Mouse (Mus musculus): ENCODE data around the gene Fibp. TPM values are rescaled to one million over a fixed set of nuclear protein-coding genes. Genes with fewer than 3 reads are reported as not detected.
A peak's percentile ranks its signal among the peaks of the same experiment; 100 is the strongest.
"Not testable (repeated sequence)": the region's sequence is repeated elsewhere in the genome, so short reads cannot be mapped to it uniquely, and the experiment has no call there.

The Fibp gene
- polyA plus RNA-seq, 1 experiment, result 122 TPM

GRCm38 (mm10) chr19:5490313-5490897 is 30.0 kb downstream of the Fibp start, which contains the start of gene Cfl1:
TSS of gene Cfl1 (plus strand) at chr19:5490455.
- Histone ChIP-seq H3ac (ENCODE audit: control insufficient read depth, insufficient read length) (peak within 1 kb of the TSS; percentile 64), H3K4me3 (peak within 1 kb of the TSS; percentile 85), H3K27me3 (ENCODE audit: control insufficient read depth, insufficient read depth, insufficient read length) (no peaks in the 10 kb centered on the region), H3K36me3 (ENCODE audit: control insufficient read depth, insufficient read depth) (peaks cover 35% of the 10 kb centered on the region), H3K4me2 (ENCODE audit: low read depth) (peak within 1 kb of the TSS; percentile 98), H3K79me2 (ENCODE audit: control insufficient read depth, insufficient read depth) (peaks cover 46% of the 10 kb centered on the region)
- no peak for TF ChIP-seq MAX (IDR thresholded peaks at IDR 0.05; ENCODE audit: low read depth)
- peak; percentile 68 for TF ChIP-seq SRF (IDR thresholded peaks at IDR 0.05; ENCODE audit: control insufficient read depth, insufficient read length, low read depth)
- TF ChIP-seq REST (IDR thresholded peaks at IDR 0.05; ENCODE audit: insufficient read depth, insufficient read length), result no peak
- no peak for TF ChIP-seq TCF3 (IDR thresholded peaks at IDR 0.05; ENCODE audit: insufficient read length, low read depth)
- TF ChIP-seq MYOG (IDR thresholded peaks at IDR 0.05; ENCODE audit: control insufficient read depth in 1 of 3, insufficient read depth in 1 of 3, insufficient read length in 2 of 3, low read depth in 2 of 3), result peak in 1 of 3 experiments; percentile 46
- peak in 1 of 3 experiments; percentile 5 for TF ChIP-seq MYOD1 (IDR thresholded peaks at IDR 0.05; ENCODE audit: control insufficient read depth in 1 of 3, insufficient read length in 2 of 3, low read depth in 2 of 3)
- TF ChIP-seq POLR2A (IDR thresholded peaks at IDR 0.05; ENCODE audit: insufficient read length, low read depth), result peak; percentile 91
- TF ChIP-seq POLR2AphosphoS2 (IDR thresholded peaks at IDR 0.05; ENCODE audit: insufficient read length, low read depth), result peak; percentile 74
- TF ChIP-seq TCF12 (IDR thresholded peaks at IDR 0.05; ENCODE audit: insufficient read depth, poor library complexity, severe bottlenecking), result no peak

DNA sequence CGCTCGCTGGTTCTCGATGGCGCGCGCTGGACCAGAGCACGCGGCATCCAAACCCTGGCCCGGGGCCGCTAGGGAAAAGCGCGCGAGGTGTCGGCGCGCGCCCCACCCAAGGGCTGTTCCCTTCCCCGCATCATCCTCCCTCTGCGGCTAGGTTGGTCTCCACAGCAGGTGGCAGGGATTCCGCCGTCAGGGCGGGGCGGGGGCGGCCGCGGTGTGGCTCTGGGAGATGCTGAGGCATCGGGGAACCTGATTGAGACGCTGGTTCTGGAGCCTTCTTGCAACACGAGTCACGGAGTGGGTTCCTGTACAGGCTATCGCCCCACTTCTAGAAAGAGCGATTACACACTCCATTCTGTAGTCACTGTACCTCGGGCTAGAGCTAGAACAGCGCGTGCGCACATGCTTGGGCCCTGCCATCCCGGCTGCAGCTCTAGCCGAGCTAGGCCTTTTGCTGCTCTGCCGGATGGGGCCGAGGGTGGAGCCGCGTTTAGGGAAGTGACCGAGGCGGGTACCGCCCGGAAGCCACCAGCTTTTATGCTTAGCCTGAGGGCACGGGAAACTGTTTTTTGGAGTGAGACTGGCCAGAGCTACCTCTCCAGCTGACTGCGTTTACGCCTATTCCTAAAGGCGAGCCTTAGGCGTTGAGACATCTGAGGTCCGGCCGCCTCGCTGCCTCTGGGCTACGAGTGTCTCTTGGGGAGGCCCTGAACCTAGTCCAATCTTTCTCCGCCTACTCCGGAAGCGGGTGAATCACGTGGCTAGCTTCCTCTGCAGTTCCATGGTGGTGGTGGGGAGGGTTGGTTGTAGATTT is 30.7 kb downstream of the Fibp start:
- Histone ChIP-seq H3K36me3 (ENCODE audit: control insufficient read depth, insufficient read depth) (peaks cover 31% of the 10 kb centered on the region), H3K79me2 (ENCODE audit: control insufficient read depth, insufficient read depth) (peaks cover 44% of the 10 kb centered on the region), H3ac (ENCODE audit: control insufficient read depth, insufficient read length) (peak overlapping the region; percentile 64), H3K4me3 (peak overlapping the region; percentile 85), H3K4me2 (ENCODE audit: low read depth) (peak overlapping the region; percentile 96), H3K27me3 (ENCODE audit: control insufficient read depth, insufficient read depth, insufficient read length) (no peaks in the 10 kb centered on the region)
- no peak for TF ChIP-seq E2F4 (IDR thresholded peaks at IDR 0.05; ENCODE audit: insufficient read depth)
- TF ChIP-seq MYOD1 (IDR thresholded peaks at IDR 0.05; ENCODE audit: control insufficient read depth in 1 of 3, insufficient read length in 2 of 3, low read depth in 2 of 3), result peak in 2 of 3 experiments; percentile 42 to 66
- peak; percentile 88 for TF ChIP-seq POLR2AphosphoS2 (IDR thresholded peaks at IDR 0.05; ENCODE audit: insufficient read length, low read depth)
- TF ChIP-seq USF1 (IDR thresholded peaks at IDR 0.05; ENCODE audit: low read depth), result peak; percentile 96
- TF ChIP-seq POLR2A (IDR thresholded peaks at IDR 0.05; ENCODE audit: insufficient read length, low read depth), result peak; percentile 81
- no peak for TF ChIP-seq CEBPB (IDR thresholded peaks at IDR 0.05; ENCODE audit: insufficient read depth, poor library complexity, severe bottlenecking)
- TF ChIP-seq SRF (IDR thresholded peaks at IDR 0.05; ENCODE audit: control insufficient read depth, insufficient read length, low read depth), result peak; percentile 43
- TF ChIP-seq TCF12 (IDR thresholded peaks at IDR 0.05; ENCODE audit: insufficient read depth, poor library complexity, severe bottlenecking), result no peak
- no peak for TF ChIP-seq MAX (IDR thresholded peaks at IDR 0.05; ENCODE audit: low read depth)
- TF ChIP-seq REST (IDR thresholded peaks at IDR 0.05; ENCODE audit: insufficient read depth, insufficient read length), result no peak
- TF ChIP-seq MYOG (IDR thresholded peaks at IDR 0.05; ENCODE audit: control insufficient read depth in 1 of 3, insufficient read depth in 1 of 3, insufficient read length in 2 of 3, low read depth in 2 of 3), result peak in 2 of 3 experiments; percentile 28 to 66

- peak overlapping the region; percentile 96 for H3K4me2 ChIP-seq (ENCODE audit: low read depth)
- peaks cover 31% of the 10 kb centered on the region for H3K79me2 ChIP-seq (ENCODE audit: control insufficient read depth, insufficient read depth)
- no peaks in the 10 kb centered on the region for H3K27me3 ChIP-seq (ENCODE audit: control insufficient read depth, insufficient read depth, insufficient read length)
- TF ChIP-seq MAX (IDR thresholded peaks at IDR 0.05; ENCODE audit: low read depth) (no peak), MYOG (IDR thresholded peaks at IDR 0.05; ENCODE audit: control insufficient read depth in 1 of 3, insufficient read depth in 1 of 3, insufficient read length in 2 of 3, low read depth in 2 of 3) (no peak), CEBPB (IDR thresholded peaks at IDR 0.05; ENCODE audit: insufficient read depth, poor library complexity, severe bottlenecking) (no peak), E2F4 (IDR thresholded peaks at IDR 0.05; ENCODE audit: insufficient read depth) (no peak), POLR2AphosphoS2 (IDR thresholded peaks at IDR 0.05; ENCODE audit: insufficient read length, low read depth) (no peak), USF1 (IDR thresholded peaks at IDR 0.05; ENCODE audit: low read depth) (no peak), TCF3 (IDR thresholded peaks at IDR 0.05; ENCODE audit: insufficient read length, low read depth) (no peak), REST (IDR thresholded peaks at IDR 0.05; ENCODE audit: insufficient read depth, insufficient read length) (no peak), TCF12 (IDR thresholded peaks at IDR 0.05; ENCODE audit: insufficient read depth, poor library complexity, severe bottlenecking) (no peak), MYOD1 (IDR thresholded peaks at IDR 0.05; ENCODE audit: control insufficient read depth in 1 of 3, insufficient read length in 2 of 3, low read depth in 2 of 3) (no peak), POLR2A (IDR thresholded peaks at IDR 0.05; ENCODE audit: insufficient read length, low read depth) (no peak), SRF (IDR thresholded peaks at IDR 0.05; ENCODE audit: control insufficient read depth, insufficient read length, low read depth) (no peak)
- peaks cover 33% of the 10 kb centered on the region for H3K36me3 ChIP-seq (ENCODE audit: control insufficient read depth, insufficient read depth)
- H3ac ChIP-seq (ENCODE audit: control insufficient read depth, insufficient read length), result no peak overlapping the region
- peak overlapping the region; percentile 85 for H3K4me3 ChIP-seq
Observed at GRCm38 (mm10) chr19:5492641-5493040, 32.2 kb downstream of the Fibp start.

DNA sequence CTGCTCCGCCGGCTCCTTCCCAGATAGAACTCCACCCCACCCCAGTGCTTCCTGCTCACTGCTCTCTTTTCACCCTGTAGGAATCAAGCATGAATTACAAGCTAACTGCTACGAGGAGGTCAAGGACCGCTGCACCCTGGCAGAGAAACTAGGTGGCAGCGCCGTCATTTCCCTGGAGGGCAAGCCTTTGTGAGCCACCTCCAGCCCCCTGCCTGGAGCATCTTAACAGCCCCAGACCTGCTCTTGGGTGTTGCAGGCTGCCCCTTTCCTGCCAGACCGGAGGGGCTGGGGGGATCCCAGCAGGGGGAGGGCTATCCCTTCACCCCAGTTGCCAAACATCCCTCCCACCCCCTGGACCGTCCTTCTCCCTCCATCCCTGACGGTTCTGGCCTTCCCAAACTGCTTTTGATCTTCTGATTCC is 32.9 kb downstream of the Fibp start:
- H3K27me3 ChIP-seq (ENCODE audit: control insufficient read depth, insufficient read depth, insufficient read length); H3ac ChIP-seq (ENCODE audit: control insufficient read depth, insufficient read length); H3K4me3 ChIP-seq: not testable (repeated sequence)
- peak overlapping the region; percentile 96 for H3K4me2 ChIP-seq (ENCODE audit: low read depth)
- peaks cover 33% of the 10 kb centered on the region for H3K36me3 ChIP-seq (ENCODE audit: control insufficient read depth, insufficient read depth)
- peak; percentile 33 for TF ChIP-seq POLR2AphosphoS2 (IDR thresholded peaks at IDR 0.05; ENCODE audit: insufficient read length, low read depth)
- H3K79me2 ChIP-seq (ENCODE audit: control insufficient read depth, insufficient read depth), result peaks cover 31% of the 10 kb centered on the region

Measured in myocyte (in vitro differentiated cells).